Mouse (Mus musculus): Measurements from ENCODE around the gene Slc39a2. TPM values are rescaled to one million over a fixed set of nuclear protein-coding genes. Genes with fewer than 3 reads are reported as not detected.

Gene Slc39a2
- polyA plus RNA-seq, 1 experiment = 0.12 TPM

- H3K4me3 ChIP-seq = no peak overlapping the region
- H3K36me3 ChIP-seq (ENCODE audit: control insufficient read depth, insufficient read depth) = no peaks in the 10 kb centered on the region
- H3ac ChIP-seq (ENCODE audit: control insufficient read depth, insufficient read length) = no peak overlapping the region
- TF ChIP-seq MAX (IDR thresholded peaks at IDR 0.05; ENCODE audit: low read depth) (no peak), REST (IDR thresholded peaks at IDR 0.05; ENCODE audit: insufficient read depth, insufficient read length) (no peak), MYOG (IDR thresholded peaks at IDR 0.05; ENCODE audit: control insufficient read depth in 1 of 3, insufficient read depth in 1 of 3, insufficient read length in 2 of 3, low read depth in 2 of 3) (no peak), TCF12 (IDR thresholded peaks at IDR 0.05; ENCODE audit: insufficient read depth, poor library complexity, severe bottlenecking) (no peak), POLR2A (IDR thresholded peaks at IDR 0.05; ENCODE audit: insufficient read length, low read depth) (no peak), SRF (IDR thresholded peaks at IDR 0.05; ENCODE audit: control insufficient read depth, insufficient read length, low read depth) (no peak), TCF3 (IDR thresholded peaks at IDR 0.05; ENCODE audit: insufficient read length, low read depth) (no peak), POLR2AphosphoS2 (IDR thresholded peaks at IDR 0.05; ENCODE audit: insufficient read length, low read depth) (no peak), MYOD1 (IDR thresholded peaks at IDR 0.05; ENCODE audit: control insufficient read depth in 1 of 3, insufficient read length in 2 of 3, low read depth in 2 of 3) (no peak), CEBPB (IDR thresholded peaks at IDR 0.05; ENCODE audit: insufficient read depth, poor library complexity, severe bottlenecking) (no peak), E2F4 (IDR thresholded peaks at IDR 0.05; ENCODE audit: insufficient read depth) (no peak), USF1 (IDR thresholded peaks at IDR 0.05; ENCODE audit: low read depth) (no peak)
- H3K27me3 ChIP-seq (ENCODE audit: control insufficient read depth, insufficient read depth, insufficient read length) = peaks cover 4% of the 10 kb centered on the region
- H3K79me2 ChIP-seq (ENCODE audit: control insufficient read depth, insufficient read depth) = no peaks in the 10 kb centered on the region
- no peak overlapping the region for H3K4me2 ChIP-seq (ENCODE audit: low read depth)
Observed at GRCm38 (mm10) chr14:51915030-51915429, 22.3 kb downstream of the Slc39a2 start.

GRCm38 (mm10) chr14:51916539-51916938 lies 23.9 kb downstream of the Slc39a2 start:
- Histone ChIP-seq H3K36me3 (ENCODE audit: control insufficient read depth, insufficient read depth) (no peaks in the 10 kb centered on the region), H3ac (ENCODE audit: control insufficient read depth, insufficient read length) (no peak overlapping the region), H3K4me2 (ENCODE audit: low read depth) (no peak overlapping the region), H3K79me2 (ENCODE audit: control insufficient read depth, insufficient read depth) (no peaks in the 10 kb centered on the region), H3K27me3 (ENCODE audit: control insufficient read depth, insufficient read depth, insufficient read length) (peaks cover 4% of the 10 kb centered on the region), H3K4me3 (no peak overlapping the region)
- TF ChIP-seq POLR2A (IDR thresholded peaks at IDR 0.05; ENCODE audit: insufficient read length, low read depth) (no peak), POLR2AphosphoS2 (IDR thresholded peaks at IDR 0.05; ENCODE audit: insufficient read length, low read depth) (no peak), E2F4 (IDR thresholded peaks at IDR 0.05; ENCODE audit: insufficient read depth) (no peak), CEBPB (IDR thresholded peaks at IDR 0.05; ENCODE audit: insufficient read depth, poor library complexity, severe bottlenecking) (no peak), TCF3 (IDR thresholded peaks at IDR 0.05; ENCODE audit: insufficient read length, low read depth) (no peak), MAX (IDR thresholded peaks at IDR 0.05; ENCODE audit: low read depth) (no peak), SRF (IDR thresholded peaks at IDR 0.05; ENCODE audit: control insufficient read depth, insufficient read length, low read depth) (no peak), TCF12 (IDR thresholded peaks at IDR 0.05; ENCODE audit: insufficient read depth, poor library complexity, severe bottlenecking) (no peak), REST (IDR thresholded peaks at IDR 0.05; ENCODE audit: insufficient read depth, insufficient read length) (no peak), USF1 (IDR thresholded peaks at IDR 0.05; ENCODE audit: low read depth) (no peak), MYOD1 (IDR thresholded peaks at IDR 0.05; ENCODE audit: control insufficient read depth in 1 of 3, insufficient read length in 2 of 3, low read depth in 2 of 3) (no peak), MYOG (IDR thresholded peaks at IDR 0.05; ENCODE audit: control insufficient read depth in 1 of 3, insufficient read depth in 1 of 3, insufficient read length in 2 of 3, low read depth in 2 of 3) (no peak)

GRCm38 (mm10) chr14:51918125-51918524 lies 25.4 kb downstream of the Slc39a2 start, which contains the start of gene Tppp2:
TSS of gene Tppp2 (plus strand) at chr14:51918425.
- no peaks in the 10 kb centered on the region for H3K79me2 ChIP-seq (ENCODE audit: control insufficient read depth, insufficient read depth)
- H3K4me3 ChIP-seq = no peak within 1 kb of the TSS
- no peak within 1 kb of the TSS for H3ac ChIP-seq (ENCODE audit: control insufficient read depth, insufficient read length)
- H3K4me2 ChIP-seq (ENCODE audit: low read depth) = no peak within 1 kb of the TSS
- no peak for TF ChIP-seq TCF12 (IDR thresholded peaks at IDR 0.05; ENCODE audit: insufficient read depth, poor library complexity, severe bottlenecking)
- no peak for TF ChIP-seq SRF (IDR thresholded peaks at IDR 0.05; ENCODE audit: control insufficient read depth, insufficient read length, low read depth)
- no peaks in the 10 kb centered on the region for H3K36me3 ChIP-seq (ENCODE audit: control insufficient read depth, insufficient read depth)
- H3K27me3 ChIP-seq (ENCODE audit: control insufficient read depth, insufficient read depth, insufficient read length) = peaks cover 4% of the 10 kb centered on the region

GRCm38 (mm10) chr14:51918966-51919365 lies 26.3 kb downstream of the Slc39a2 start:
- no peak overlapping the region for H3K4me3 ChIP-seq
- H3K79me2 ChIP-seq (ENCODE audit: control insufficient read depth, insufficient read depth) = no peaks in the 10 kb centered on the region
- H3K36me3 ChIP-seq (ENCODE audit: control insufficient read depth, insufficient read depth) = no peaks in the 10 kb centered on the region
- H3ac ChIP-seq (ENCODE audit: control insufficient read depth, insufficient read length) = no peak overlapping the region
- peaks cover 4% of the 10 kb centered on the region for H3K27me3 ChIP-seq (ENCODE audit: control insufficient read depth, insufficient read depth, insufficient read length)
- TF ChIP-seq USF1 (IDR thresholded peaks at IDR 0.05; ENCODE audit: low read depth) (no peak), E2F4 (IDR thresholded peaks at IDR 0.05; ENCODE audit: insufficient read depth) (no peak)
- H3K4me2 ChIP-seq (ENCODE audit: low read depth) = no peak overlapping the region

GRCm38 (mm10) chr14:51921759-51922570 lies 29.3 kb downstream of the Slc39a2 start:
- Histone ChIP-seq H3K4me2 (ENCODE audit: low read depth) (no peak overlapping the region), H3ac (ENCODE audit: control insufficient read depth, insufficient read length) (no peak overlapping the region), H3K79me2 (ENCODE audit: control insufficient read depth, insufficient read depth) (no peaks in the 10 kb centered on the region), H3K4me3 (no peak overlapping the region), H3K36me3 (ENCODE audit: control insufficient read depth, insufficient read depth) (no peaks in the 10 kb centered on the region), H3K27me3 (ENCODE audit: control insufficient read depth, insufficient read depth, insufficient read length) (peaks cover 4% of the 10 kb centered on the region)
- TF ChIP-seq MAX (IDR thresholded peaks at IDR 0.05; ENCODE audit: low read depth) (no peak), POLR2AphosphoS2 (IDR thresholded peaks at IDR 0.05; ENCODE audit: insufficient read length, low read depth) (no peak), MYOG (IDR thresholded peaks at IDR 0.05; ENCODE audit: control insufficient read depth in 1 of 3, insufficient read depth in 1 of 3, insufficient read length in 2 of 3, low read depth in 2 of 3) (no peak), TCF12 (IDR thresholded peaks at IDR 0.05; ENCODE audit: insufficient read depth, poor library complexity, severe bottlenecking) (no peak), MYOD1 (IDR thresholded peaks at IDR 0.05; ENCODE audit: control insufficient read depth in 1 of 3, insufficient read length in 2 of 3, low read depth in 2 of 3) (no peak), POLR2A (IDR thresholded peaks at IDR 0.05; ENCODE audit: insufficient read length, low read depth) (no peak), REST (IDR thresholded peaks at IDR 0.05; ENCODE audit: insufficient read depth, insufficient read length) (no peak), USF1 (IDR thresholded peaks at IDR 0.05; ENCODE audit: low read depth) (no peak), SRF (IDR thresholded peaks at IDR 0.05; ENCODE audit: control insufficient read depth, insufficient read length, low read depth) (no peak), CEBPB (IDR thresholded peaks at IDR 0.05; ENCODE audit: insufficient read depth, poor library complexity, severe bottlenecking) (no peak), TCF3 (IDR thresholded peaks at IDR 0.05; ENCODE audit: insufficient read length, low read depth) (no peak), E2F4 (IDR thresholded peaks at IDR 0.05; ENCODE audit: insufficient read depth) (no peak)
